Mouse (Mus musculus) bone marrow, adult 2 months (tissue): ENCODE measurements at regions not wholly inside any gene's neighbourhood (a gene's known extent, or its start where the extent isn't known, plus 50 kb on each side); places are given as distances from the start of the nearest gene placed in this dataset.

Experiments used
- CTCF ChIP-seq: fragments of 200-500 bp; IDR thresholded peaks from 2 replicates; pipeline ENCODE4 v1.5.1; 2011; ENCODE audit warnings: low read length, control low read depth; ENCODE audit not compliant: control insufficient read depth, insufficient read depth
- POLR2A ChIP-seq: fragments of 200-500 bp; IDR thresholded peaks from 2 replicates; pipeline ENCODE4 v1.6.1; 2011; ENCODE audit warnings: low read depth, mild to moderate bottlenecking, control low read depth, low read length, borderline replicate concordance; ENCODE audit not compliant: control insufficient read depth

GRCm38 (mm10) chr9:117692486-117692885 lies 62.8 kb upstream of the Rbms3 start:
- TF ChIP-seq POLR2A, result no peak
- TF ChIP-seq CTCF, result no peak
